Mouse (Mus musculus) natural killer cell, adult 2 months (primary cell): ENCODE measurements around the gene Dnah11.
"Not testable (repeated sequence)": the region's sequence is repeated elsewhere in the genome, so short reads cannot be mapped to it uniquely, and the experiment has no call there.

Experiments used
- DNase-seq, 2 experiments: peaks; one replicate each; pipeline ENCODE4 v3.0.0; 2022; ENCODE audit warnings: low spot score in 2 of 2

Dnah11 gene

DNA sequence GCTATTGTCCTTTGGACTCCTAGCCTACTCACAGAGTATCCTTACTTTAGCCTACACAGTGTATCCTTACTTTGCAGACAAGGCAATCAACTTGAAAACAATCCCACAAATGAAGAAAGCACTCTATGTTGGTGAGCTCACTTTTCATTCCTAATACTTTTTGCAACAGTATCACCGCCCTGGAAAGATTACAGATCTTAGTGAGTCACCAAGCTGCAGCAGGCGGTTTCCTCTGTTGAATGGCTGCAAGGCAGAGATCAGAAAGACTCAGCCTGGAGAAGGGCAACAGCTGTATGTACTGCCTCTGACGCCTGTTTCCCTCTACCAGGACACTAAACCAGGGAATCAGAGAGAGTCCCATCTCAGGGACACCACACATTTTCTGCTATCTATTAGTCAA lies 218.5 kb downstream of the Dnah11 start:
- no peak for DNase-seq

DNA sequence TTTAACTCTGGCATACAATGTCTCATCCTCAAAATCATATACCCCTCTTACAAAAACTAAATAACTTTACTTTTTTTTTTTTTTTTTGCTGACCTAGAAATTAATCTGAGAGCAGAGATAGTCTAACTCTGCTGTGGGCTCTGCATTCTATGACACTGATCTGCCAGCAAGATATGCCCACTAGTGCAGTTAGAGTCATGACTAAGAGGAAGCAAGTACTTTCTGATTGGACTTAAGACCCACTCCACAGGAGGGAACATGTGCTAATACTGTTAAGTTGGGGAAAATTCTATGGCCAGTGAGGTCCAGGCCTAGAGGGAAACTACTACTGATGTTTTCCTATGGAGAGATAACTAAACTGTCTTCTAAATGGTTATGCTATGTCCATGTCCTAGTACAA lies 225.1 kb downstream of the Dnah11 start:
- no peak for DNase-seq

DNA sequence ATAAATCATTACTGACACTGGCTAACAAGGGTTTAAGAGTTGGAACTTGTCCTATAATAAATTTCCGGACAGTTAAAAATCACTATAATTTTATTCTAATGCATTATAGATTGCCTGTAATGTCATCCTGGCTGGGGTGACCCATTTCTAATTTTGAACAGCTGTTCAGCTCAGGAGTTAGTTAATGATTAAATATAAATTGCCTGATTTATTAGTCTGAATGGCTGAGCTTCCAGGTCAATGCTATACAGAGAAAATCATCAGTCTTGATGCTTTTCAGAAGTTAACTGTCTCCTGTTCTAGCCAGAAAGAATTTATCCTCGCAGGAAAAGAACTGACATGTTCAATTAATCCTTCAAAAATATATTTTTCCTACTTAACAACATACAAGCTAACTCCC lies 236.1 kb downstream of the Dnah11 start:
- no peak for DNase-seq

DNA sequence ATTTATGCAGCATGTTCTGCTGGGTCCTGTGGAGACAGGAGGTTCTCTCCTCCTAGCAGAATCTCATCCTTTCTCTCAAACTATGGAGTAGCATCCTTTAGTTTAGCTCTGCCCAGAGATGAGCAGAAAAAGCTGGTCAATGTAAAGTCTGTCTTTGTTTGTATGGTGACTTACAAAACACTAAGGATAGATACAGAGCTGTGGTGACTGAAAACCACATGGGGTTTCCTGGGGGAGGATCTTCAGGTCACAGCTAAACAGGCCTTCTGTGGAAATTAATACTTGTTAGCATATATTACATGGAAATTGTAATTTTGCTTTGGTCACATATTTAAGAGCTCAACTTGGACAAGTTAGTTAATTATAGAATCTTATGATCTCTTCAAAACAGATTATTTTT lies 239.6 kb downstream of the Dnah11 start:
- peak in 1 of 2 experiments; percentile 8 for DNase-seq

DNA sequence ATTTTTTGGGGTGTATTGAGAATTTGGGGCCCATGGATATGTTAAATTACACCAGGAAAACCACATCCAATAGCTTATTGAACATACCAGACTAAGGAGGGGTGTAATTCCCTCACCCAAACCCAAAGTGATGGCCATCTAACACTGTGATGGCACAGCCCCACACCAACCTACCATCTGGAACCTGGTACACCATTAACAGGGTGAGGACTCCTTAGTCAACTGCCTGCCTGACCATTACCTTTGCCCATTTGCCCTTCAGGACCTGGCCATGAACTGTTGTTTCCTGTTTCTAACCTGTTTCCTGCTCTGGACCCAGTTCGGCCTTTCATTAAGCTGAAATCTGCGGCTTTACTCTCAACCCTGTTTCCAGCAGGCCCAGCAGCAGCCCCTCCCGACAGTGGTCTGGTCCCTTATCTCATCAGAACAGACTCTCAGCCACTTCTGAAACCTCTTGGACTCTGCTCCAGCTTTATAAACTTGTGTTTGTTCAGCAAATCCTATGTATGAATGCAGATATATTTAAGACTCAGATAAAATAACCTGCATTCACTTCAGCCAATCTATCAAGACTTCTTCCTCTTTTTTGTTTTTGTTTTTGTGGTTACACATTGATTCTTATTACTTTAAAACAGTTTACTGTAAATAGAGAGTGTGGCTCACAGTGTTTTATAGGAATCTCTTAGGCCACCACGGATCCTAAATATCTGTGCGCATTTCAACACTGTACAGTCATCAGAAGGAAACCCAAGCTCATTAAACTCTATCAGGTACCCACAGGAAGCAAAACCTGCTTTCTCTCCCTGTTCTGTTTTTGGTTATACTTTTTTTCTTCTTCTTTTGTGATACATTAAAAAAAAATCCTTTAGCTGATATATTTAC lies 251.8 kb downstream of the Dnah11 start:
- DNase-seq: peak in 1 of 2 experiments; percentile 3

DNA sequence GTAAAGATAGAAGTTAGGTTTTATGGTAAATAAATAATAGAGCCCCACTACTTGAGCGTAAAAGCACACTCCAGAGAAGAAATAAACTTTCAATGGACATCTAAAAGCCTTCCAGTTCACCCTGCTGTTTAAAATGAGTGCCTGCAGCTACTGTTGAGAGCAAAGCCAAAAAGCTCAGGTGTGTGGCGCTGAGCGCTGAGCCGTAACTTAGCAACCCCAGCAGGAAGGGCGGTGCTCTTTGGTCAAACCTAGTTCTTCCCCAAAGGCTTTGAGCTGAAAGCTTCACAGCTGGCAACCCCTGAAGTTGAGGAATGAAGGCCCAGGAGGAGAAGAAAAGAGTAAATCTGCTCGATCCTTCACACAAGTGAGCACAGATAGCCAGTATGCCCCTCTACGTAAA lies 256.9 kb downstream of the Dnah11 start:
- DNase-seq: no peak

DNA sequence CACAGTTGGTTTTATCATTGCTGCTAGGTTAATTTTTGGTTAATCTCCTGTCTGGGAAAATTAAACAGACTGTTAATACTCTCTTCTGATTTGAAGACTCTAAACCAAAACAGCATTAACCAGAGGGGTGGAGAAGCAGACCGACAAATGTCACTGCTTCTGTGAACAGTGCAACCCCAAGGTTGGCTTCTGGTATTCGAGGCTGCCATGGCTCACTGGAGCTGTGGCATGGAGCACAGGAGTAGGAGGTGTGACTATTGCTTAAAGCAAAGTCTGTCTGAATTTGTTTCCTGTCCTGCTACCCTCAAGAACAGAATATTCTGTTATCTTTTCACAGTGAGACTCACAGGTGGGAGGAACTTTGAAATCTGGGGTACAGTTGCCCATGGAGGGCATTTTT lies 260.6 kb downstream of the Dnah11 start:
- DNase-seq: no peak

DNA sequence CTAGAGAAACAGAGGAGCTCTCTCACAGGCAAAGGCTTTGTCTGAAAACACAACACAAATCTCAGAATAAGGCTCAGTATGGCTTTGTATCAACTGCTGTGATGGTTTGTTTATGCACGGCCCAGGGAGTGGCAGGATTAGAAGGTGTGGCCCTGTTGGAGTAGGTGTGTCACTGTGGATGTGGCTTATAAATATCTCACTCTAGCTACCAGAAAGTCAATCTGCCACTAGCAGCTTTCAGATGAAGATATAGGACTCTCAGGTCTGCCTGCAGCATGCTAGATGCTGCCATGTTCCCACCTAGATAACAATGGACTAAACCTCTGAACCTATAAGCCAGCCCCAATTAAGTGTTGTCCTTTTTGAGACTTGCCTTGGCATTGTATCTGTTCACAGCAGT lies 266.8 kb downstream of the Dnah11 start:
- no peak for DNase-seq

DNA sequence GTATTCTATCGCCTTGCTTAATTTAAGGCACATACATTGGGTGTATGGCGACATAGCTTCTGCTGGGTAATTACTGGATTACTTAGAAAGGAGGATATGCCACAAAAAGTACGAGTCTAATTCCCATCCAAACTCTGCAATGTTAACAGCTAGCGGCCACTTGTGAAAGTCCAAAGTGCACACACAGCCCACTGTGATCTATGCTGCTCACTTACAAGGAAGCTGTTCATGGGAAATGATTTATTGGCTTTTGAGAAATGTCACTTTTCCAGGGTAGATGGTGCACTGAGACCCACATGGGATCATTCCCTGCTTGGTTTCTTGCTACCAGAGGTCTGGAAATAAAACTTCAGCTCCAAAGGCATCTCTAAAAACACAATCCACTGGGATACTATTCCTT lies 269.1 kb downstream of the Dnah11 start:
- DNase-seq: no peak

DNA sequence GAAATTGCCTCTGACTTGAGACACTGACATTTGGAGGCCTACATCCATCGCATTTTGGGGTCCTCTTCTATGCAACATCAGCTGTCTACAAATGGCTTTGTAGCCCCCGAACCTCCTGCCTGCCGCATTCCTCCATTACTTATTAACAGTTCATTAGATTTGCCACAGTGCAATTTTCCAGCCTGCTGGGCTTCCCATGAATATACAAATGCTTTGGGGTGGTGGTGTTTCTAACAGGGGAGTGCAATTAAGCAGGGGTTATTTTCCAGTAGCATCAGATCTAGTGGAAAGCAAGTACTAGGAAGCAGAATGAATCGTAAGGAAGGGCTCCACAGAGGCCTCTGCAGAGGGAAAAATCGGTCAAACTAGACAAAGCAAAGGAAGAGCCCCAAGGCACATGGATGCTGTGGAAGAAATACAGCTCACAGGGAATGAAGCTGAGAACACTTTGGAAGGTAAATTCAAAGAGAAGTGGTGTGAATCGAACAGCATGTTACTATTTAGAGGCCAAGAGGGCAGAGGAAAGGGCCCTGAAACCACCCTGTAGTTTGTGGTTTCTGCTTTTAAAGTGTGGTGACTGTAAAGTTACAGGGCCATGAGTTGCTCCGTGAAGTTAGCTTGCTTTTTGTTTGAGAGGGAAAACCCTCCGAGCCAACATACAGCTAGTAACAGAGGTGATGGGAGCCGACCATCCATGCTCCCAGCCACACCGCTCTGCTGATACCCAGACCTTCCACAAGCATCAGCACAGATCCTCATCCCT lies 282.8 kb downstream of the Dnah11 start:
- DNase-seq: peak in 1 of 2 experiments; percentile 9

DNA sequence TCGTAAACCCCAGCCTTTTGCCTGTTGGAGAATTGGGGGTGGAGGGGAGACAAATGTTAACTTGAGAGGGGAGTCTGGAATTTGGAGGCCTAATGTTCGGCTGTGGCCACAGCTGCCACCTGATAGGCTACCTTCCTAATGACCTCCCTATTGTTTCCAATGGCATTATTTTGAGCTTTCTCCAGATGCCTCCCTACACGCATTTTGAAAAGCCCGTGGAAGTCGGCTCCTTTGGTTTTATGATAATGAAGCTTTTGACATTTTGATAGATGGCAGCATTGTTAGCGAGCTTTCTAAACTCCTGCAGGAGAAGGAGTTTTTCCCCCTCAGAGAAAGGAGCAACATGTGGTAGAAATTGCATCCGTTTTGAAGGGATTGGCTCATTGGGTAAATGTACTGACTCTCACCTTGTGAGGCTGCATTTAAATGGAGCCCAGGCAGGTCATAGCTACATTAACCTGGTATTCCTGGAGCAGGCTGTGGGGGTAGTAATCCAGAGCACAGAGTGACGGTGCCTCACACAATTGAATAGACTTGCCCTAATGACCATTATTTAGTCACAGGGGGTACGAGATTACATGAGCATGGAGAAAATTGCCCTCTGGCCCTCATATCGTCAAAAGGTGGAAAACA lies 284.1 kb downstream of the Dnah11 start:
- DNase-seq: no peak

DNA sequence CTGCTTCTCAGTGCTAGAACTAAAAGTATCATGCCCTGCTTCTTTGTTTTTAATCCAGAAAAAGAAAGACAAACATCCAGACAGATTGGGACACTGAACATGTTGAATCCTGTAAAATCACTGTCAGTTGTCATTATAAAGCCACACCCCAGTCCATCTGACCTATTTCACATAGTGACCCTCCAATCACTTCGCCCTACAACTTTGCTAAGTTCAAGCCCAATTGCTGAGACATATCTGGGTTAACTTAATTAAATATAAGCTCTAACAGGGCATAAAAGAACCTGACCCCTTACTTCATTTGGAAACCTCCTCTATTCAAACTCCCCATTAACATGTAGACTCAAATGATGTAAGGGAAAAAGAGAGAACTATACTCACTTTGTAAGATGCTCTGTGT lies 287.4 kb downstream of the Dnah11 start:
- DNase-seq: no peak

DNA sequence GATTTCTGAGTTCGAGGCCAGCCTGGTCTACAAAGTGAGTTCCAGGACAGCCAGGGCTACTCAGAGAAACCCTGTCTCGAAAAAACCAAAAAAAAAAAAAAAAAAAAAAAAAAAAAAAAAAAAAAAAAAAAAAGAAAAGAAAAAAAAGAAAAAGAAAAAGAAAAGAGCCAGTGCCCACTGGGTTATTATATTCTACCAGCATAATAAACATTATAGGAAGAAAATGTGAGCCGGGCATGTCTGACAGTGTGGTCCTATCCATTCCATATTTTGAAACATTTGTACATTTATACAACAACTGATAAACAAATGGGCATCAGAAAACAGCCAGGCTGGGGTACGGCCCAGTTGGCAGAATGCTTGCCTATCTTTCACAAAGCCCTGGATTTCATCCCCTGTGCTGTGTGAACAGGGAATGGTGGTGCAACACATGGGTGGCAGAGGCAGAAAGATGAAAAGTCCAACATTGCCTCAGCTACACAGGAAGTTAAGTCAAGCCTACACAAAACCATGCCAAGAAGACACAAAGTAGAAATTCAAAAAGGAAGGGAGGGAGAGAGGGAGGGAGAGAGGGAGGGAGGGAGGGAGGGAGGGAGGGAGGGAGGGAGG lies 293.5 kb downstream of the Dnah11 start:
- DNase-seq: not testable (repeated sequence)

DNA sequence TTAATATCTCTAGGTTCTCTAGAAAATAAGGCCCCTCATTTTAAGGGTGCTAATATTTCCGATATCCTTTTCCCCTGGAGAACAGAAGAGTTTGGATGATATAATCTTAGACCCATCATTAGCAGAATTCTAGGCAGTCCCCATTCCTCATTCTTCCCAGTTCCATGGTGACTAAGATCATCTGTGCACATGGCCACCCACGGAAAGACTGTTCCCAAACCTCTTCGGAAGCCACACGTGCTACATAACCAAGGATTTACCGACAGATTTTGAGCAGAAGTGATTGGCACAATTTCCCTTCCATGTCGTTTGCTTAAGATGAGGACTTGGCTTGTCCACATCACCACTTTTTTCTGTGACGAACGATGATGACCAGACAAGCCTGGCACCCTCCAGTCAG lies 295.2 kb downstream of the Dnah11 start:
- no peak for DNase-seq

DNA sequence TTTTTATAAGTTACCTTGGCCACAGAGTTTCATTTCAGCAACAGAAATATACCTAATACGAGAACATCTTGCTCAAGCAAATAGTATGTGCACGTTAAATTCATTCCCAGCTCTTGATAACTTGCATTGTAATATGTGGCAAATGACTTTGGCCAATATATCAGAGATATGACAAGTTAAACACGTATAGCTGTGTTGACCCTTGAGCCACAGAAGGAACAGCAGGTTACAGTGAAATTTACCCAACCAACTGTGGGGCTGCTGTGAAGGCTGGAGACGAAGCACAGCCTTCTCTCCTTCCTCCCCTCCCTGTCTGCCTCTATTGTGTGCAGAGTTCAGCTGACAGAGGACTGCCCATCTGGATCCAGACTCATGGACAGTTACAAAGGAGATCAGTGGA lies 297.5 kb downstream of the Dnah11 start:
- DNase-seq: not testable (repeated sequence)

DNA sequence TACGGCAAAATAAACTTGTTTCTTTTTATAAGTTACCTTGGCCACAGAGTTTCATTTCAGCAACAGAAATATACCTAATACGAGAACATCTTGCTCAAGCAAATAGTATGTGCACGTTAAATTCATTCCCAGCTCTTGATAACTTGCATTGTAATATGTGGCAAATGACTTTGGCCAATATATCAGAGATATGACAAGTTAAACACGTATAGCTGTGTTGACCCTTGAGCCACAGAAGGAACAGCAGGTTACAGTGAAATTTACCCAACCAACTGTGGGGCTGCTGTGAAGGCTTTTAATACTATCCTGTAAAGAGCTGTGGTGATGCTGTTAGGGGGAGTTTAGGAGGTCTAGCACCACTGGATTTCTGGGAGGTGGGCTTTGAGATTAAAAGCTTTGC lies 298.0 kb downstream of the Dnah11 start:
- DNase-seq: not testable (repeated sequence)

DNA sequence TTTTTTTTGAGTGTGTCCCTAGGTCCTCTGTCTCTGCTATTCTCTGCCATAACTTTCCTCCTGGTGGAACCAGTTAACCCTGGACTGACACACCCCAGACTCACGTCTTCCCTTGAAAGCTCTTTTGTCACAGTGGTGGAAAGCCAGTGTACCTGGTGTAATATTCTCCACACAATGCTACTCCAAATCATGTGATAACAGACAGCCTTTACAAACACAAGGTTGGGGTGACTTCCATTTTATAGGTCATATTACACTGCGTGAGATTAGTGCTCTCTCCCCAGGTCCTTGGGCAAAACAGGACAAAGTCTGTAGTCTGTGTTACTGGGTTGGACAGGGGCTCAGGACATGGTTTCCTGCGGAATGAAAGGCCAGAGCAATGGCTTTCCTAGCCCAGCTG lies 311.4 kb downstream of the Dnah11 start:
- no peak for DNase-seq

DNA sequence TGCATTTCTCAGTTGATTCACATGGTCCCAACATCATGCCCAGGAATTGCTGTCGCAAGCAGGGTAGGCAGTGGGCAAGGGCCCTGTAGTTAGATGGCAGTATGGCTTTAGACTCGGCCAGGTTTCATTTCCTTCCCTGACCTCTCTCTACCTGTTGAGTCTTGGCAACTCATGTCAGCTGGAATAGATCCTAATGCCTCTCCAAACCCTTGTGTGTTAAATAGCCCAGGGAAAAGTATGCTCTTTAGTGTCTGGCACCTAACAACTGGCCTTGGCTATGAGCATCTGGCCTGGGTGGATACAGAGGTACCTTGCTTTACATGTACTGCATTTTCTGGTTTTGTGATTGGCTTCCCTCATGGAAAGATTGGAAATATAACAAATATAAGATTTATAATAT lies 314.2 kb downstream of the Dnah11 start:
- DNase-seq: no peak

DNA sequence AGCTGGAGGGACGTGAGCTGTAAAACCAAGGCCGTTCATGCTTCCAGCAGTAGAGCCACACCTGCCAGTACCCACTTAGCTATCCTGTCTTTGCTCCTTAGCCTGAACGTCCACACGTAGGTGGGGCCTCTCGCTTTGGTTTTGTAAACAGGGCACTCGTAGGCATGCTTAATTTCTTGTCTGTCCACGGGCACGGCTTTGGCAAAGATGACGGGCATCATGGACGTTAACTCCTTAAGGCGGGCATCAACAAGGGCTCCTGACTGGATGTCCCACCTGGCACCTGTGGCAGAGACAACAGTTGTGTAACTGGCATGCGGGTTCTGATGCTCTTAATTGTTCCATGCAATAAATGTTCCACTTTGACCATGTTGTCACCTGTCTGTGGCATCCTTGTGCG lies 320.5 kb downstream of the Dnah11 start:
- DNase-seq: no peak

DNA sequence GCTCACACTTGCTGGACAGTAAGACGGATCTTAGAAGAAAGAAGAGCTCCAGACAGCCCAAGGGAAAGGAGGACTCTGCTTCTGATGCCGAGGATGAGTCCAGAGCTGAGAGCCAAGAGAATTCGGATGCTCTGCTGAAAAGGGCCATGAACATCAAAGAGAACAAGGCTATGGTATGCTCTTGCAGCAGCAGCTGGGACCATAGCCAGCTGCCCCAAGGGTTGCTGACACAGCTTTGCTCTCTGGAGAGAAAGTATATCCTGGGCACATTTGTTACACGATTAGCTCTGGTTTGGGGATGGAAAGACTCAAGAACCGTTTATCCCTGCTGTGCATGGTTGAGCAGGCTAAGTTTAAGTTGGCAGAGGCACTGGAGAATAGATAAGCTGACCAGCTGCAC lies 326.6 kb downstream of the Dnah11 start:
- no peak for DNase-seq

DNA sequence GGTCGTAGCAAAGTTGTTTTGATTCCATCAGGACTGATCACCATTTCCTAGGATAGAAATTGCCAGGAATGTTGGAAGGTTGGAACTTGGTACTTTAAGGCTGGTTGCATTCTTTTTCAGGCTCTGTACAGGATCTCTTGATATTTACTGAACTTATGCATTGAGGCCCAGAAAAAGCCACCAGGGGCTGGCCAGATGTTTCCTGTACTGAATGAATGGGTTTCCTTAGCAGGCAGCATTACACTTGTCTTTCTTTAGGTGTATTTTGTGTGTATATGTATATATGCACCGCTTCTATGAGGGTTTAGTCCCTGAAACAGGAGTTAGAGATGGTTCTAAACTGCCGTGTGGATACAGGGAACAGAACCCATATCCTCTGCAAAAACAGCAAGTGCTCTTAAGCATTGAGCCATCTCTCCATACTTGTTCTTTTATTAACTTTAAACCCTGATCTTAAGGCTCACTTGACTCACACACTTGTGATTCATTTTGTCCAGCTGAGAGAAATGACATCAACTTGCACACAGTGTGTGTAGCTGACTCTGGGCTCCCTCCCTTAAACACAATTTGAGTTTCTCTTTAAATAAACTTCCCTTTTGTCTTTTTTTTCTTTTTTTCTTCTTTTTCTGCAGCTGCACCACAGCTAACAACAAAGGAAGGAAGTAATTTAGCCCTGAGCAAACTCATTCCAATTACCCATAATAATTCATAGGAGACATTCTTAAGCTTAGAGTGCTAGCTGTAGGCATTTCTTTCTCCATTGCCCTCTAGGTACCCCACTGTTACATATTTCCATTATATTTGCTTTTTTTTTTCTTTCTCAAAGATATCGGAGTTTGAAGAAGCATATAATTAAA lies 330.9 kb downstream of the Dnah11 start:
- DNase-seq: no peak
